Mouse (Mus musculus) mature B cell (primary cell): ENCODE measurements around the gene Hist1h2bn.
"Not testable (repeated sequence)": the region's sequence is repeated elsewhere in the genome, so short reads cannot be mapped to it uniquely, and the experiment has no call there.

Experiments used
- in situ Hi-C: fragments of 300-500 bp; cut with MboI; formaldehyde crosslinking; loops from 2 replicates; pipeline ENCODE4 v1.14.3; 2019

The Hist1h2bn gene

DNA sequence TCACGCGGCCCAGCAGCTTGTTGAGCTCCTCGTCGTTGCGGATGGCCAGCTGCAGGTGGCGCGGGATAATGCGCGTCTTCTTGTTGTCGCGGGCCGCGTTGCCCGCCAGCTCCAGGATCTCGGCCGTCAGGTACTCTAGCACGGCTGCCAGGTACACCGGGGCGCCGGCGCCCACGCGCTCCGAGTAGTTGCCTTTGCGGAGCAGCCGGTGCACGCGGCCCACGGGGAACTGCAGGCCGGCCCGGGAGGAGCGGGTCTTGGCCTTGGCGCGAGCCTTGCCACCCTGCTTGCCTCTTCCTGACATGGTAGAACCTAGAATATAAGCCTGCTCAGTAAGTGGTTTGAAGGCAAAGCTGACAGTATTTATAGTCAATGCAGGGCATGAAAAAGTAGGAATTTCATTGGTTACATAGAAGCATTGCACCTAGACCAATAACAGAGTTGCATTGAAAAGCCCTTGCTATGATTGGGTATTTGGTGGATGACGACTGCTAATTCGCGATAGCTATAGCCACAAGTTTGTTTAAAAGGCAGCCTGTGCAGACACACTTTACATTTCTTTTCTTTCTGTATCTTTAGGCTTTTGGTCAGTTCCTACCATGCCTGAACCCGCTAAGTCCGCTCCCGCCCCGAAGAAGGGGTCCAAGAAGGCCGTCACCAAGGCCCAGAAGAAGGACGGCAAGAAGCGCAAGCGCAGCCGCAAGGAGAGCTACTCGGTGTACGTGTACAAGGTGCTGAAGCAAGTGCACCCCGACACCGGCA, at the start of gene Hist1h2bn, which contains the start of gene Hist1h2ak:
TSS of gene Hist1h2bn (plus strand) at position 600 of the 762 bp plus-strand sequence.
TSS of gene Hist1h2ak (minus strand) at position 304 of the 762 bp plus-strand sequence.
- in situ Hi-C loops, result not testable (repeated sequence)

DNA sequence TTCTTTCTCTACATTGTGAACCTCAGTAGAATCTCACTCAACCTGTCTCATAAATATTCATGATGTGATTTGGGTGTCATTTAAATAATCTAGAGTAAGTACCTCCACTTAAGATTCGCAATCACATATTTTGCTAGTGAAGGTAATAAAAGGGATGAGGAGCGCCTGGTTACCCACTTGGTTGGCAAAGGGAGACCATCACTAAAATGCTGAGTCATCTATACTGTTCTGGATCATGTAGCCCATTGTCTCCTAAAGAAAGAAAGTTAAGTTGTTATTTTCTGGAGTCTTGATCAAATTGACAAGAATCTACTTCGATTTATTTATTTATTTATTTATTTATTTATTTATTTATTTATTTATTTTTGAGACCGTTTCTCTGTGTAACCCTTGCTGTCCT, 47.3 kb upstream of the Hist1h2bn start:
- in situ Hi-C loops, result loop anchor here (25.0 kb wide), 1 partner anchor 294 kb away; the partner anchor contains the start of gene Zkscan3

DNA sequence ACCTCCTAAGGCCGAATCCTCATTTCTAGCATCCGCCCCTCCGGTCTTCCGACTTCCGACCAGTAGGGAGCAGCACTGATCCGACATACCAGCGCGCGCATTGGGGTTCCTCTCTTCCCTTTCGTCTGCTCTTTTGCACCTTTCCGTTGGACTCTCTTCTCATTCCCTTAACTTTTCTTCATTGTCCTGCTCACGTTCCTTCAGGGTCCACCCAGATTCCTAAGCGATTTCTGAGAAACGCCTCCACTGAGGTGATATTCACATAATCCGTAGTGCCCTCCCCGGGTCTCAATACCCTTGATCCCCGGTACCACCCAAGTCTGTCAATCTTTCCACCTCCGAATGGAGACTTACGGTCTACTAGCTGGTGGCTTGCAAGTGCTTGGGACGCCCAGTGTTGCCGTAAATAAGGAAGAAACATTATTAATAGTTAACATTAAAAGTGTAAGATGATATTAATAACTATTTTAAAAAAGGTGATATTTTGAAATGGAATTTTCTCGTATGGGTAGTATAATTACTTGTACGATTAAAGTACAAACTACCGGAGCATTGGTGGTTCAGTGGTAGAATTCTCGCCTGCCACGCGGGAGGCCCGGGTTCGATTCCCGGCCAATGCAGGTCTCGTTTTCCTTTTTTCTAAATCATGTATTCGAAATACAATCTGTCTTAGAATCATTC, 43.8 kb upstream of the Hist1h2bn start:
- in situ Hi-C loops, result loop anchor here (5.0 to 25.0 kb wide), 4 partner anchors 298 to 1725 kb away; partner anchors contain the start of gene Zkscan3

DNA sequence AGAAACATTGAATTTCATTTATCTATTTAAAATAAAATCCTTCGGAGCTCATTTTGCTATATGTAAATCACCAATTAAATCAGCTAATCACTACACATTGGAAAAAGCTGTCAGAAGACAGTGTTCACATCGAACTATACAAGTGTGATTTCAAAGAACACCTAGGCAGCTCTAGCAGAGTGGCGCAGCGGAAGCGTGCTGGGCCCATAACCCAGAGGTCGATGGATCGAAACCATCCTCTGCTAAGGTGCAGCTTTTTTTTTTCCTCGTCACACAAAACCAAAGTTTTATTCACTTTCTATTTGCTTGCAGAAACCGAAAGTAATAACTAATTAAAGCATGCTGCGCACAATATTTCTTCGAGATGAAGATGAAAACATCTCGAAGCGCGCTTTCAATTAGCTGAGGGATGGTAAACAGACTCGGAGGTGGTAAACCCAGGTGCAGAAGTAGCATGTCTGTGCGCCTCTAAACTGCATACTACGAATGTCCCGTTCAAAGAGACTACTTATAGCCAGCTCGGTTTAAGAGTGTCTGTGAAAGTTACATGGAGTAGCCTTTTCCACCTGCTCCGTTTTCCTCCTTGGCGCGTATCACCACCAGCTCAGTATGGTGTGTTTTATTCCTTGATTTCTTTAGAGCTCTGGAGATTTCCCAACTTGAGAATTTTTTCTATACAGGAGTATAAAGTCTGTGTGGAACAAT, 43.0 kb upstream of the Hist1h2bn start:
- in situ Hi-C loops, result loop anchor here (5.0 to 25.0 kb wide), 4 partner anchors 299 to 1724 kb away; partner anchors contain the start of gene Zkscan3

DNA sequence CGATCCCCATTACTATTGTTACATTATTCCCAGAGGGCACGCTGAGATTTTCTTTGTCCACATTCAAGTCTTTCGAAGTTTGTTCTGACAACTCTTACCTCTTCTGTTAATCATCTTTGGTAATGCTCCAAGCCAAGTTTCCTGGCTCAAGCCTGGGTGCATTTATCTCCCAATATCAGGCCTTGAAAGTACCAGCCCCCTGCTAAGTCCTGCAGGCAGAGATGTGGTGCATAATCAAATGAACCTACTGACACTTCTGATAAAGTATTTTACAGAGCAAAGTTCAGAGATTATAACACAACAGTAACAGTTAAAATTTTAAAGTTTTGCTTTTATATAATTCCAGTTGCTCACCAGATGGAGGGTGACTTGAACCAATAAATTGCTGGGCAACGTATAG, 42.2 kb upstream of the Hist1h2bn start:
- in situ Hi-C loops, result loop anchor here (5.0 to 25.0 kb wide), 4 partner anchors 299 to 1723 kb away; partner anchors contain the start of gene Zkscan3

DNA sequence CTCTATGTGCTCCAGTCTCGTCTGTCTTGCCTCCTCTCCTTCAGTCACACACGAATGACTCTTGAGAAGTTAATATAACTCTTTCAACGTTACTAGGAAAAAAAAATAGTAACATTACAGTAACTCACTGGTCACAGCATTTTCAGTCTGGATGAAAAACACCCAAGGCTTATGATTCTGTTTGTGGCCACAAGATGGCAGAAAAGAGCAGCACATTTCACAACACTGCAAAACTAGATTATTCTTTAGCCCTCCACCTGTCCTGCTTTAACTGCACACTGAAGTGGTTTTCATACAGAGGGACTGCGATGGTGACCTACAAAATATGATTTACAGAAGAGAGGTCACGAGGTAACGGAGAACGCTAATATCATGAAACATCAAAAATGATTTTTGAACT, 39.2 kb upstream of the Hist1h2bn start:
- in situ Hi-C loops, result loop anchor here (5.0 to 25.0 kb wide), 4 partner anchors 302 to 1720 kb away; partner anchors contain the start of gene Zkscan3

DNA sequence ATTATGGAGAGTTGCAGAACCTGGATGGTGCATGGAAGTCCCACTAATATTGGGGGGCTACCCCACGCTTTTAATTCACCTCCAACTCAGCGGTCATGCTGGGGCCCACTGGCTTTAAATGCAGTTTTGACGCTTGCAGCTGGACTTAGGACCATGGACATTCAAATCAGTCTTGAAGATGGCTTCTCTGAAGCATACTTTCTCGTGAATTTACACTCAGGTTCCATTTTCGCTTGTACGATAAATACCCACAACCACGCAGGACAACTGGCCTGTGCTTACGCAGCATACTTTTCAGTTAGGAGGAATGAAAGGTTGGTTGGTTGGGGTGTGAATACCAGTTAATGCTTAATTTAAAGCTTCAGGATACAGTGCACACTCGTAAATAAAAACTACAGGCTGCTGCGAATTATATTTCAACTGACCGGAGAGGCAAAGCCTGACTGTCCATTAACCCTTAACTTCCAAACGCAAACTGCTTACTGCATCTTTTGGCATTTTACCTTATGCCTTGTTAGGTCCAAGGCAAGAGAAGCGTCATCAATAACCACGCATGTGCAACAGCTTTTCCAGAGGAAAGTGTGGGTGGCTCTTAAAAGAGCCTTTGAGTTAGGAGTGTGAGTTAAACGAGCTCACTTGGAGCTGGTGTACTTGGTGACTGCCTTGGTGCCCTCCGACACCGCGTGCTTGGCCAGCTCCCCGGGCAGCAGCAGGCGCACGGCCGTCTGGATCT, 38.6 kb upstream of the Hist1h2bn start:
- in situ Hi-C loops, result loop anchor here (10.0 to 25.0 kb wide), 2 partner anchors 303 to 1720 kb away; partner anchors contain the start of gene Zkscan3

DNA sequence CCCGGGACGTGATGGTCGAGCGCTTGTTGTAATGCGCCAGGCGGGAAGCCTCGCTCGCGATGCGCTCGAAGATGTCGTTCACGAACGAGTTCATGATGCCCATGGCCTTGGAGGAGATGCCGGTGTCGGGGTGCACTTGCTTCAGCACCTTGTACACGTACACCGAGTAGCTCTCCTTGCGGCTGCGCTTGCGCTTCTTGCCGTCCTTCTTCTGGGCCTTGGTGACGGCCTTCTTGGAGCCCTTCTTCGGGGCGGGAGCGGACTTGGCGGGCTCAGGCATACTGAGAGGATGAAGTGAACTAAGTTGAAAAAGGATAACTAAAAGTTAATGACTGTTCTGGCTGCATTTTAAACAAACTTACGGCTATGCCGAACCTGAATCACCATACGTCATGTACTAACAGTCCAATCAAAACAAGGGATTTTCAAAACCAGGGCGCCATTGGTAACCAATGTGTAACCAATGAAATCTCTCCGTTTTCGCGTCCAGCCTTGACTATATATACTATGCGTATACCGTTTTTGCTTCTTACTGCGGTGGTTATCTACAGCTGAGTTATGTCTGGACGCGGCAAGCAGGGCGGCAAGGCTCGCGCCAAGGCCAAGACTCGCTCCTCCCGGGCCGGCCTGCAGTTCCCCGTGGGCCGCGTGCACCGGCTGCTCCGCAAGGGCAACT, 37.9 kb upstream of the Hist1h2bn start, which contains the start of the genes Hist1h2bl and Hist1h2ai:
TSS of gene Hist1h2bl (minus strand) at position 280 of the 676 bp plus-strand sequence.
TSS of gene Hist1h2ai (plus strand) at position 559 of the 676 bp plus-strand sequence.
- in situ Hi-C loops, result loop anchor here (10.0 to 25.0 kb wide), 2 partner anchors 304 to 1719 kb away; partner anchors contain the start of gene Zkscan3

DNA sequence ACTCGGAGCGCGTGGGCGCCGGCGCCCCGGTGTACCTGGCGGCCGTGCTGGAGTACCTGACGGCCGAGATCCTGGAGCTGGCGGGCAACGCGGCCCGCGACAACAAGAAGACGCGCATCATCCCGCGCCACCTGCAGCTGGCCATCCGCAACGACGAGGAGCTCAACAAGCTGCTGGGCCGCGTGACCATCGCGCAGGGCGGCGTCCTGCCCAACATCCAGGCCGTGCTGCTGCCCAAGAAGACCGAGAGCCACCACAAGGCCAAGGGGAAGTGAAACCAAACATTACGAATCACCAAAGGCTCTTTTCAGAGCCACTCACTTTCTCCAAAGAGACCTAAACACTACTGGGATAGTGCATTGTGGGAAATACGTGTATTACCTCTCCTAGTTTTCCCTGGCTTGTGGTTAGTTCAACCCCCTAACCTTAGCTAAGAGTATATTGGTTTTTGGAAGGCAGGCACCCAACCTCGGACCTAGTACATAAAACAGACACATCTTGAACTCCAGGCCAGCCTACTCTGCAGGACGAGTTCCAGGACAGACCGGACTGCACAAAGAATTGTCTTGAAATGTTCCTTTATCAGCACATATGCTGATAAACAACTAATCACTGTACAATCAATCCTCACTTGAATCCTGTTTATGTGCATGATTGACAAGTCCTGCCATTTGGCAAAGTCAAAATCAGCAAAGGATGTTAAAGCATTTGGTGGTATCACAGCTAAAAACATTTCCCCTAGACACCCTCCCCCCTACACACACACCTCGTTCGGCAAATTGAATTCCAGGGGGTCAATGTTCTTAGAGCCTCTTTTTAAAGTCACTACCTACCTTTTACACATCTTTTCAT, 37.2 kb upstream of the Hist1h2bn start:
- in situ Hi-C loops, result loop anchor here (10.0 to 25.0 kb wide), 2 partner anchors 304 to 1718 kb away; partner anchors contain the start of gene Zkscan3

DNA sequence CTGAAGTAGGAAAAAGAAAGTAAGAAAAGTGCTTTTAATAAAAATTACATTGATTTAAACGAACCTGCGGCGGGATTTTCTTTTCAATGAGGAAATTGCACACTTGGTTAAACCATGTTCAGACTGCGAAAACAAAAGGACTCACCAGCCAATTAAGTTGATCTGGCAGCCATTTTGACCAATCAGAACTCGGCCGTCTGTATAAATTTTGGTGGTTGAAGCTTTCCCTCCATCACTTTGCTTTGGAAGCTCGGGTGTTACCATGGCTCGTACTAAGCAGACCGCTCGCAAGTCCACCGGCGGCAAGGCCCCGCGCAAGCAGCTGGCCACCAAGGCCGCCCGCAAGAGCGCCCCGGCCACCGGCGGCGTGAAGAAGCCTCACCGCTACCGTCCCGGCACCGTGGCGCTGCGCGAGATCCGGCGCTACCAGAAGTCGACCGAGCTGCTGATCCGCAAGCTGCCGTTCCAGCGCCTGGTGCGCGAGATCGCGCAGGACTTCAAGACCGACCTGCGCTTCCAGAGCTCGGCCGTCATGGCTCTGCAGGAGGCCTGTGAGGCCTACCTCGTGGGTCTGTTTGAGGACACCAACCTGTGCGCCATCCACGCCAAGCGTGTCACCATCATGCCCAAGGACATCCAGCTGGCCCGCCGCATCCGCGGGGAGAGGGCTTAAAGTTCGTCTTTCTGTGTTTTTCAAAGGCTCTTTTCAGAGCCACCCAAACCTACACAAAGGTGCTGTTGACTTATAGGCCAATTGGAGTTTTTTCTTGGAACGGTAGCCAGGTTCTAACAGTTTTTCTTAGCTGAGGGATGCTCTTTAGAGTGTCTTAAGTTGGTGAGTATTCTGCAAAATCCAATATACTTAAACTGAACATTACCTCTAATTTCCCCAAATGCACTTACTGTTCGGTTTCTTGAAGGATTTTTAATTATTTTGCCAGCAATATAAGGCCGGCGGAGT, 36.2 kb upstream of the Hist1h2bn start, which contains the start of gene Hist1h3h:
TSS of gene Hist1h3h (plus strand) at position 263 of the 961 bp plus-strand sequence.
- in situ Hi-C loops, result loop anchor here (10.0 to 25.0 kb wide), 2 partner anchors 305 to 1717 kb away; partner anchors contain the start of gene Zkscan3

DNA sequence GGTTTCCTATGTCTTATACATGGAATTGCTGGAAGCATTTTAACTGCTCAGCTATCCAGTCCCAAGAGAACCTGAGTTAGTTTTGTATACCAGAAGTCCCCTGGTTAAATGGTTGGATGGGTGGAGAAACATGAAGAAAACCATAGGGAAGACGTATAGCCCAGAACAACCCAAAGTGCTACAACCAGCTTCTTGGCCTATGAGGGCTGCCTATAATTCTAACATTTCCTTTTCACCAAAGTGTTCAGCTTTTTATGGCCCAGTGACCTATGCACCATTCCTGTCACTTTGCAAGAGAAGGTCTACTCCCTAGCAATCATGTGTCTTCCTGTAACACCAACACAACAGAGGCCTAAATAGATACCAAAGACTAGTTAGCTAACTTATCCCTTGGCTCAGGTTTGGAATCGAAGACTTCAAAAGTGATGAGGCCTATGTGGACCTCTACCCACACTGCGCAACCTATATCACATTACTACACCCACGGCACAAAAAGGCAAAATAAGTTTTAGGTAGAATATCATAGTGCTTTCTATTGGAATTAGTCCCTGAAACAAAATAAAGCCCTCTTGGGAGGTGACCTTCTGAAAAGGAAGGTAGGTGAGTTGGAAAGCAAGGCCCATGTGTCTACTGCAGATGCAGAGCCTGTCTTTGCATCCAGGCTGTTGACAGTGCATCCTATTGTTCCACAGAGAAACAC, 35.4 kb upstream of the Hist1h2bn start:
- in situ Hi-C loops, result loop anchor here (10.0 to 25.0 kb wide), 2 partner anchors 306 to 1716 kb away; partner anchors contain the start of gene Zkscan3

DNA sequence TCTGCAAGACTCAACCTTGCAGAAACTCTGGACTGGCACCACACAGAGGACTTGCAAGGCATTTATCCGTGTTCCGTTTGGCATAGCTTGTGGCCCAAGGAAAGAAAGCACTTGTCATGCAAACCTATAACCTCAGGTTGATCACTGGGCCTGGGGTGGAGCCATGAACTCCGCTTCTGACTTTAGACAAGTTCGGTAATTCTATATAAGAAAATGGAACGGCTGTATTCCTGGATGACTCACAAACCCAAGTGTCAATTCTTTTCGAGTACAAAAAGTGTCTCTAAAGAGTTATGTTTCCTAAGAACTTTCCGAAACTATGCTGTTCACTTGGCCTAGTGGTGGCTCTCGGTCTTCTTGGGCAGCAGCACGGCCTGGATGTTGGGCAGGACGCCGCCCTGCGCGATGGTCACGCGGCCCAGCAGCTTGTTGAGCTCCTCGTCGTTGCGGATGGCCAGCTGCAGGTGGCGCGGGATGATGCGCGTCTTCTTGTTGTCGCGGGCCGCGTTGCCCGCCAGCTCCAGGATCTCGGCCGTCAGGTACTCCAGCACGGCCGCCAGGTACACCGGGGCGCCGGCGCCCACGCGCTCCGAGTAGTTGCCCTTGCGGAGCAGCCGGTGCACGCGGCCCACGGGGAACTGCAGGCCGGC, 32.7 kb upstream of the Hist1h2bn start:
- in situ Hi-C loops, result loop anchor here (25.0 kb wide), 1 partner anchor 309 kb away; the partner anchor contains the start of gene Zkscan3

DNA sequence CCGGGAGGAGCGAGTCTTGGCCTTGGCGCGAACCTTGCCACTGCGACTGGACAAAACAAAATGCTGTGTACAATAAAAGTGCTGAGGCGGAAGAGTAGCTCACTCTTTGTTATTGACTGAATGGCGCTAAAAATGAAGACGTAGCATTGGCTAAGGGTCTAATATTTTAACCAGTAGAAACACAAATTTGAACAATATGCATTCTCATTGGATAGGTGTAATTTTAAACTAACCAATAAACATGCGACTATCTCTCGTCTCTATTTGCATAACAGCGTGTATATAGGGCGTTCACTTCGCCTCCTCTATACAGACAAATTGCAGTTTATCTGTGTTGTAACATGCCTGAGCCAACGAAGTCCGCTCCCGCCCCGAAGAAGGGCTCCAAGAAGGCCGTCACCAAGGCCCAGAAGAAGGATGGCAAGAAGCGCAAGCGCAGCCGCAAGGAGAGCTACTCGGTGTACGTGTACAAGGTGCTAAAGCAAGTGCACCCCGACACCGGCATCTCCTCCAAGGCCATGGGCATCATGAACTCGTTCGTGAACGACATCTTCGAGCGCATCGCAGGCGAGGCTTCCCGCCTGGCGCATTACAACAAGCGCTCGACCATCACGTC, 32.1 kb upstream of the Hist1h2bn start, which contains the start of gene Hist1h2bm:
TSS of gene Hist1h2bm (plus strand) at position 288 of the 616 bp plus-strand sequence.
- in situ Hi-C loops, result loop anchor here (25.0 kb wide), 1 partner anchor 310 kb away; the partner anchor contains the start of gene Zkscan3

DNA sequence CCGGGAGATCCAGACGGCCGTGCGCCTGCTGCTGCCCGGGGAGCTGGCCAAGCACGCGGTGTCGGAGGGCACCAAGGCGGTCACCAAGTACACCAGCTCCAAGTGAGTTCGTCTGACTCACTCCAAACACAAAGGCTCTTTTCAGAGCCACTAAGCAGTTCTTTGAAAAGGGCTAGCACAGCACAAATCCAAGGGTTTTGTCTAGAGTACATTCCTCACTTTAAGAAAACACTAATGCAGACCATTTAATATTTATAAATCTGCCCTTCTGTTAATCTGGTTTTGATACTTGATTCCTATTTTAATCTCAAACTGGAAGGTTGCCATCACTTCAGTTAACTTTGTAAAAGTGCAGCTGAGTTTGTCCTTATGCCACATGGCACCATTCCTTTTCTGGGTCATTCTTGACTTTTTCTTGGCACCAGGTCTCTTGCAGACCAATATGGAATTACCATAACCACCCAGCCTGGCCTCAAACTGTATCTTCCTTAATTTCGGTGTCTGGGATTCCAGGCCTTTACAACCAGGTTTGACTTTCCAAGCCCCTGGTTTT, 31.5 kb upstream of the Hist1h2bn start:
- in situ Hi-C loops, result loop anchor here (25.0 kb wide), 1 partner anchor 310 kb away; the partner anchor contains the start of gene Zkscan3
